Comparison of ENCODE assay signal across 1 mouse cellular context in the genomic region with DNA sequence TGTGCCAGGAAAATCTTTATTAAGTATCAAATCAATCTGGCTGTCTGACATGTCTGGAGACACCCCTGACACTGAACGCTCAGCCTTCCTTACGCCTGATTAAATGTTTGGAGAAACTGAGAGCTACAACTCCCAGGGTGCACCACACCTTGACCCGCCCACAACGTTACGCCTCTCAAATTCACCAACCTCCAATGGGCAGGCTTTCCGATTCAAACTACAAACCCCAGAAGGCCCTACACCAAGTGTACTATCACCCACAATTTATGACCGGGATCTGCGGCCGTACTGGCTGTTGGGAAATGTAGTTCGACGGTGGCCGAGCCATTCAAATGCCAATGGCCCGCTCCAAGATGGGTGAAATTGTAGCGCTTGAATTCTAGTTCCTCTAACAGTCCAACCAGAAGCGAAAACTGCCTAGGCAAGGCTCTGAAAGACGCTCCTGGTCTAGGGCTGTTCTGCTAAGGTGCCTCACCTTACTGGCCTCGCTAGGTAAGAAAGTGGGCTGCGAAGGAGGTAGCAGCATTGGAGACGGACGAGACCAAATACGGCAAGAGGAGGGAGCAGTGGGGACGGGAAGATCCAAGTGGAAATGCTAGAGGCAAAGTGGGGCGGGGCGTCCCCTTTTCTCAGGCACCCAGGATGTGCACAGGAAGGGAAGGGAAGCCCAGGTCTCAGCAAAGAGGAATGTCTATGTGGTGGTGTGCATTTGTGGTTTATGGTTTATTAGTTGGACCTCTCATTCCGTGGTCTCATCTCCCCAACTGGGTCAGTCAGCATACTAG.
TF ChIP-seq lines count a peak whose summit lies in the region.

Gene Smarcal1, plus strand, starts transcription at position 305 of the 785 bp plus-strand sequence.

TF ChIP-seq in MEL, 35 proteins besides CTCF, POLR2A, EP300 and RAD21 (continued from another document):
- TF ChIP-seq MXI1 (IDR thresholded peaks at IDR 0.05; ENCODE audit: low read depth, low read length) (peak; percentile 31; the same call in 1 of the 2 replicates), TAL1 (IDR thresholded peaks at IDR 0.05; ENCODE audit: low read length) (no peak), ELF1 (IDR thresholded peaks at IDR 0.05; ENCODE audit: low read depth, low read length) (peak; percentile 63; the same call in 1 of the 2 replicates), NELFE (IDR thresholded peaks at IDR 0.05; ENCODE audit: low read depth, low read length) (peak; percentile 93), ETS1 (IDR thresholded peaks at IDR 0.05; ENCODE audit: low read depth, low read length) (no peak), POLR2AphosphoS2 (IDR thresholded peaks at IDR 0.05; ENCODE audit: low read length) (peak; percentile 81), USF1 (IDR thresholded peaks at IDR 0.05; ENCODE audit: low read depth, low read length) (no peak), GATA1 (IDR thresholded peaks at IDR 0.05; ENCODE audit: low read depth, low read length) (0 out of 2 replicates have a peak, but pooled peaks have one; percentile 35), POLR2AphosphoS5 (IDR thresholded peaks at IDR 0.05; ENCODE audit: borderline replicate concordance, low read depth, low read length) (no peak), RCOR1 (IDR thresholded peaks at IDR 0.05; ENCODE audit: low read depth, low read length) (0 out of 2 replicates have a peak, but pooled peaks have one; percentile 13), ZKSCAN1 (IDR thresholded peaks at IDR 0.05; ENCODE audit: low read depth, low read length) (no peak), HCFC1 (IDR thresholded peaks at IDR 0.05; ENCODE audit: low read depth, low read length) (peak; percentile 100), ZMIZ1 (IDR thresholded peaks at IDR 0.05; ENCODE audit: low read depth, low read length) (peak; percentile 80; the same call in 1 of the 2 replicates), SIN3A (IDR thresholded peaks at IDR 0.05; ENCODE audit: low read length) (peak; percentile 90), BHLHE40 (IDR thresholded peaks at IDR 0.05; ENCODE audit: borderline replicate concordance, low read depth, low read length) (no peak)
